Comparison of ENCODE assay signal across 12 mouse cellular contexts in the genomic region with DNA sequence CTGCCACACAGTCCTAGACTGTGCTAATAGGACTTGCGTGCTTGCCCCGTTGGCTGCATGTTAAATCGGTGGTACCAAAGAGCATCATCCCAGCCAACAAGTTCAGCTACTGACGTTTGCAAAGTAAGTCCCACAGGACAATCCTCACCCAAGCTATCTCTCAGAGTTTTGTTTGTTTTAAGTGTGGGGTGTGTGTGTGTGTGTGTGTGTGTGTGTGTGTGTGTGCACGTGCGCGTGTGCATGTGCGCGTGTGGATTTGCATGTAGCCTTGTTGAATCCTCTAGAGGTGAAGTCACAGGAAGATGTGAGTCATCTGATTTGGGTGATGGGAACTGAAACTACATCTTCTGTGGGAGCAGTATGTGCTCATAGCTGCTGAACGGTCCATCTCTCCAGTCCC.
DNase-seq lines count a peak whose midpoint lies in the region.
"Had no signal": no experiment of that assay in that cellular context is flagged by ENCODE, and none has a peak within 500 bp of the region (broad histone marks: within the 10 kb centered on the region; RNA-seq: fewer than 3 reads in every experiment).

No protein-coding gene starts in this region.

- peak; percentile 51 to 53 for DNase-seq in spleen, adult 18-20 months
- no peak for DNase-seq in spleen, postnatal 4 days (ENCODE audit: low spot score in 2 of 2)
- peak; percentile 28 for DNase-seq in c-Kit-positive CD71-negative TER-119-negative erythroid progenitor cells, embryonic 14.5 days (ENCODE audit: low read depth)
- DNase-seq in naive thymus-derived CD4-positive, alpha-beta T cell, adult 2 months (ENCODE audit: low read depth): peak; percentile 49
- DNase-seq in cerebellum, adult 9-11 months: no peak
- no peak for DNase-seq in thymus, postnatal 36 days
- DNase-seq in liver: no peak
- DNase-seq: cerebellum, postnatal 10 days; gastrocnemius, postnatal 14 days; liver, embryonic 13.5 days; lung, postnatal 10 days; retina, postnatal 1 day had no signal

Comparison
In these comparisons a context has a peak if more than half of its experiments do, and no peak if none do; other contexts are left out.
1. DNase-seq: peak in spleen, adult 18-20 months (2 of 2), c-Kit-positive CD71-negative TER-119-negative erythroid progenitor cells, embryonic 14.5 days (single experiment) and naive thymus-derived CD4-positive, alpha-beta T cell, adult 2 months (single experiment); none in spleen, postnatal 4 days (0 of 2), cerebellum, adult 9-11 months (single experiment), thymus, postnatal 36 days (0 of 2) and liver (single experiment).